In the genomic region with DNA sequence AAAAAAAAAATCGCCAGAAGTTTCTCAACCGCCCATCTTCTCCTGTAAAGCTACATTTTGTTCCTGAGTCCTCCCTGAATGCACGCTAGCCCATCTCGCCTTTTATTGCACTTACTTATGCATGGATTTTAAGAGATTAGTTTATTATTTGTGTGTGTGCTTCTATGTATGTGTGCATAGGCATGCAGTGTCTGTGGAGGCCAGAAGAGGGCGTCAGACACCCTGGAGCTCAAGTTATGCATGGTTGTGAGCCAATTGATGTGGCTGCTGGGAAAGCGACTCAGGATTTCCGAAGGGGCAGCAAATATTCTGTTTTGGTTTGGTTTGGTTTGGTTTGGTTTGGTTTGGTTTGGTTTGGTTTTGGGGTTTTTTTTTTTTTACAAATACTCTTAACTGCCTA, we compare ENCODE assay signal across 20 mouse cellular contexts.
"Had no signal": no experiment of that assay in that cellular context is flagged by ENCODE, and none has a peak within 500 bp of the region (broad histone marks: within the 10 kb centered on the region; RNA-seq: fewer than 3 reads in every experiment).

No protein-coding gene starts in this region.

- H3K27me3 ChIP-seq: limb, embryonic 12.5 days; limb, embryonic 15.5 days; liver, embryonic 13.5 days; lung, embryonic 15.5 days; megakaryocyte, embryonic 14.5 days; midbrain, embryonic 13.5 days; neural tube, embryonic 13.5 days had no signal

- H3K36me3 ChIP-seq: limb, embryonic 12.5 days; limb, embryonic 15.5 days; liver, embryonic 13.5 days; lung, embryonic 15.5 days; midbrain, embryonic 10.5 days; midbrain, embryonic 13.5 days; neural tube, embryonic 13.5 days had no signal

- H3K4me1 ChIP-seq: limb, embryonic 12.5 days; limb, embryonic 15.5 days; liver, embryonic 13.5 days; lung, embryonic 15.5 days; megakaryocyte, embryonic 14.5 days; midbrain, embryonic 10.5 days; midbrain, embryonic 13.5 days; neural tube, embryonic 13.5 days had no signal

- DNase-seq: kidney, adult 2 months; kidney, postnatal 25 days; left cerebral cortex, postnatal 4 days; liver, embryonic 13.5 days; lung, adult 18-20 months; lung, postnatal 10 days; lung, postnatal 36 days; retina, postnatal 1 day; thymus, adult 2 months; thymus, postnatal 14 days; thymus, postnatal 4 days had no signal

- H3K27ac ChIP-seq: kidney, postnatal 0 days; limb, embryonic 12.5 days; limb, embryonic 15.5 days; liver, embryonic 13.5 days; lung, embryonic 15.5 days; midbrain, embryonic 10.5 days; midbrain, embryonic 13.5 days; neural tube, embryonic 13.5 days had no signal

- H3K4me3 ChIP-seq: limb, embryonic 12.5 days; limb, embryonic 15.5 days; liver, embryonic 13.5 days; lung, embryonic 15.5 days; megakaryocyte, embryonic 14.5 days; midbrain, embryonic 10.5 days; midbrain, embryonic 13.5 days; myocyte; neural tube, embryonic 13.5 days had no signal
